ENCODE assay signal across 8 mouse cellular contexts in genomic region chr2:5845826-5846225, GRCm38 (mm10). TPM values are rescaled to one million over a fixed set of nuclear protein-coding genes. Genes with fewer than 3 reads are reported as not detected.
DNase-seq lines count a peak whose midpoint lies in the region; ATAC-seq and TF ChIP-seq lines count a peak whose summit lies in the region.

No protein-coding gene starts in this region.

- ATAC-seq in intestine, embryonic 14.5 days (replicated peaks; ENCODE audit: low FRiP score, low TSS enrichment, low read depth) = no peak
- ATAC-seq in neural tube, embryonic 13.5 days (ENCODE audit: low read depth) = no peak

- peak overlapping the region; percentile 44 for H3K4me2 ChIP-seq in intestine, embryonic 14.5 days (ENCODE audit: low read length)
- H3K4me2 ChIP-seq in neural tube, embryonic 13.5 days = peak overlapping the region; percentile 68

- no peaks in the 10 kb centered on the region; the same call in 1 of the 2 replicates for H3K4me1 ChIP-seq in liver, adult 2 months (ENCODE audit: control insufficient read depth, insufficient read depth, low read length)
- peaks cover 8% of the 10 kb centered on the region for H3K4me1 ChIP-seq in intestine, embryonic 14.5 days (replicated peaks; ENCODE audit: control insufficient read depth, insufficient read depth, low read length)
- H3K4me1 ChIP-seq in neural tube, embryonic 13.5 days (replicated peaks) = peaks cover 24% of the 10 kb centered on the region

- TF ChIP-seq POLR2A in liver, adult 2 months (IDR thresholded peaks at IDR 0.05; ENCODE audit: extremely low read depth, insufficient read depth, low read length) = no peak

- H3K9ac ChIP-seq in liver, adult 2 months (ENCODE audit: low read depth, low read length) = no peak overlapping the region
- H3K9ac ChIP-seq in intestine, embryonic 14.5 days (ENCODE audit: low read length) = peak overlapping the region; percentile 74
- H3K9ac ChIP-seq in neural tube, embryonic 13.5 days = peak overlapping the region; percentile 75

- H3K27ac ChIP-seq in liver, adult 2 months (replicated peaks; ENCODE audit: insufficient read depth, low read depth, low read length) = no peak overlapping the region
- H3K27ac ChIP-seq in intestine, embryonic 14.5 days (ENCODE audit: low read depth) = peak overlapping the region; percentile 88; the same call in 1 of the 2 replicates
- no peak overlapping the region for H3K27ac ChIP-seq in neural tube, embryonic 13.5 days (replicated peaks)

- peaks cover 4% of the 10 kb centered on the region; the same call in 1 of the 2 replicates for H3K36me3 ChIP-seq in liver, adult 2 months (ENCODE audit: control insufficient read depth, insufficient read depth, low read length)
- H3K36me3 ChIP-seq in intestine, embryonic 14.5 days (ENCODE audit: control insufficient read depth, insufficient read depth, low read length) = peaks cover 20% of the 10 kb centered on the region
- H3K36me3 ChIP-seq in neural tube, embryonic 13.5 days = peaks cover 23% of the 10 kb centered on the region

- H3K27me3 ChIP-seq in liver, adult 2 months (ENCODE audit: control insufficient read depth, insufficient read depth, low read length) = no peaks in the 10 kb centered on the region
- no peaks in the 10 kb centered on the region for H3K27me3 ChIP-seq in intestine, embryonic 14.5 days (replicated peaks; ENCODE audit: control insufficient read depth, insufficient read depth, low read length)
- H3K27me3 ChIP-seq in neural tube, embryonic 13.5 days = no peaks in the 10 kb centered on the region

- TF ChIP-seq CTCF in liver, adult 2 months (IDR thresholded peaks at IDR 0.05; ENCODE audit: low read depth, low read length) = no peak

- 9% methylated on average over 4 of the region's 4 CpGs for WGBS in liver, adult 2 months
- 17% methylated on average over 4 of the region's 4 CpGs for WGBS in intestine, embryonic 14.5 days
- 39% methylated on average over 4 of the region's 4 CpGs for WGBS in neural tube, embryonic 13.5 days

- H3K9me3 ChIP-seq in intestine, embryonic 14.5 days (ENCODE audit: control insufficient read depth, low read length) = no peaks in the 10 kb centered on the region
- H3K9me3 ChIP-seq in neural tube, embryonic 13.5 days = no peaks in the 10 kb centered on the region

- peak overlapping the region; percentile 83; the same call in 1 of the 2 replicates for H3K4me3 ChIP-seq in liver, adult 2 months (ENCODE audit: insufficient read depth, low read depth, low read length)
- peak overlapping the region; percentile 49 for H3K4me3 ChIP-seq in intestine, embryonic 14.5 days (ENCODE audit: low read depth, low read length)
- peak overlapping the region; percentile 73 for H3K4me3 ChIP-seq in neural tube, embryonic 13.5 days

- DNase-seq in liver, adult 2 months (ENCODE audit: extremely low read depth, low read depth, low spot score) = no peak
- DNase-seq in liver = no peak
- peak; percentile 7 for DNase-seq in c-Kit-positive CD71-positive TER-119-positive erythroid progenitor cells, embryonic 14.5 days (ENCODE audit: low spot score)
- DNase-seq in intestine, embryonic 14.5 days (ENCODE audit: low spot score) = no peak
- DNase-seq in layer of hippocampus, postnatal 25 days (ENCODE audit: extremely low spot score in 1 of 2, low spot score in 1 of 2) = no peak
- no peak for DNase-seq in frontal cortex, adult 2 months (ENCODE audit: extremely low spot score in 1 of 2, low spot score in 1 of 2)
- no peak for DNase-seq in left cerebral cortex, adult 18-20 months (ENCODE audit: low spot score in 2 of 2)

- H3K79me2 ChIP-seq in liver, adult 2 months (ENCODE audit: control insufficient read depth, insufficient read depth, low read length) = peaks cover 14% of the 10 kb centered on the region; the same call in 1 of the 2 replicates

RNA-seq across cellular contexts. Expression of gene Cdc123, which starts 0.9 kb away (rescaled TPM):
- 92.7 and 117 TPM in 2 replicates for total RNA-seq in liver, adult 2 months (2014; rRNA removed)
- 29.5 and 33.9 TPM in 2 replicates for polyA plus RNA-seq in liver, adult 2 months (2012; rRNA removed)
- polyA plus RNA-seq in intestine, embryonic 14.5 days (2014; fragmentation: Nextera tagmentation; extraction: Ambion mirVana) = 267 TPM in 2 replicates
- polyA plus RNA-seq in neural tube, embryonic 13.5 days (2015; fragmentation: Nextera tagmentation; extraction: Ambion mirVana) = 284 and 308 TPM in 2 replicates
- total RNA-seq in layer of hippocampus, postnatal 25 days (2021) = 100 to 1,000 TPM; 126 to 140 TPM
- 124 and 140 TPM in 2 replicates for polyA plus RNA-seq in frontal cortex, adult 2 months (2012; rRNA removed)
- total RNA-seq in left cerebral cortex, adult 18-20 months (2021) = 100 to 1,000 TPM; 155 to 178 TPM

RNA-seq across cellular contexts. Expression of gene Nudt5, which starts 1.0 kb away (rescaled TPM):
- 13.9 and 15.8 TPM in 2 replicates for total RNA-seq in liver, adult 2 months (2014; rRNA removed)
- polyA plus RNA-seq in liver, adult 2 months (2012; rRNA removed) = 4.2 and 5.2 TPM in 2 replicates
- 70.1 and 72.7 TPM in 2 replicates for polyA plus RNA-seq in intestine, embryonic 14.5 days (2014; fragmentation: Nextera tagmentation; extraction: Ambion mirVana)
- polyA plus RNA-seq in neural tube, embryonic 13.5 days (2015; fragmentation: Nextera tagmentation; extraction: Ambion mirVana) = 37.6 and 42.1 TPM in 2 replicates
- total RNA-seq in layer of hippocampus, postnatal 25 days (2021) = 10 to 100 TPM; 22.2 to 22.7 TPM
- polyA plus RNA-seq in frontal cortex, adult 2 months (2012; rRNA removed) = 12.1 and 12.7 TPM in 2 replicates
- total RNA-seq in left cerebral cortex, adult 18-20 months (2021) = 10 to 100 TPM; 23.1 to 24.5 TPM

RNA-seq across cellular contexts. Expression of gene Gm13199, which starts 16.9 kb away (rescaled TPM):
- total RNA-seq in liver, adult 2 months (2014; rRNA removed) = 0.34 and 0.65 TPM in 2 replicates
- 0.27 and 0.57 TPM in 2 replicates for polyA plus RNA-seq in liver, adult 2 months (2012; rRNA removed)
- 1.3 TPM in 2 replicates for polyA plus RNA-seq in intestine, embryonic 14.5 days (2014; fragmentation: Nextera tagmentation; extraction: Ambion mirVana)
- polyA plus RNA-seq in neural tube, embryonic 13.5 days (2015; fragmentation: Nextera tagmentation; extraction: Ambion mirVana) = 0.85 and 0.95 TPM in 2 replicates
- 1 to 10 TPM in 1 of 2 experiments, under 1 TPM in 1; 0.89 to 2.5 TPM for total RNA-seq in layer of hippocampus, postnatal 25 days (2021)
- polyA plus RNA-seq in frontal cortex, adult 2 months (2012; rRNA removed) = 7.7 and 7.8 TPM in 2 replicates
- total RNA-seq in left cerebral cortex, adult 18-20 months (2021) = 1 to 10 TPM; 1.7 to 1.8 TPM

RNA-seq across cellular contexts. Expression of gene Sec61a2, which starts 49.4 kb away (rescaled TPM):
- total RNA-seq in liver, adult 2 months (2014; rRNA removed) = 14.2 and 17.1 TPM in 2 replicates
- polyA plus RNA-seq in liver, adult 2 months (2012; rRNA removed) = 4.5 and 8.2 TPM in 2 replicates
- 77.9 and 87.3 TPM in 2 replicates for polyA plus RNA-seq in intestine, embryonic 14.5 days (2014; fragmentation: Nextera tagmentation; extraction: Ambion mirVana)
- polyA plus RNA-seq in neural tube, embryonic 13.5 days (2015; fragmentation: Nextera tagmentation; extraction: Ambion mirVana) = 106 and 111 TPM in 2 replicates
- total RNA-seq in layer of hippocampus, postnatal 25 days (2021) = 100 to 1,000 TPM in 1 of 2 experiments, 10 to 100 TPM in 1; 76.2 to 103 TPM
- polyA plus RNA-seq in frontal cortex, adult 2 months (2012; rRNA removed) = 169 and 186 TPM in 2 replicates
- total RNA-seq in left cerebral cortex, adult 18-20 months (2021) = 10 to 100 TPM; 90.5 to 91.5 TPM
